Mouse (Mus musculus): Measurements from ENCODE around the gene Insl5.

The Insl5 gene

DNA sequence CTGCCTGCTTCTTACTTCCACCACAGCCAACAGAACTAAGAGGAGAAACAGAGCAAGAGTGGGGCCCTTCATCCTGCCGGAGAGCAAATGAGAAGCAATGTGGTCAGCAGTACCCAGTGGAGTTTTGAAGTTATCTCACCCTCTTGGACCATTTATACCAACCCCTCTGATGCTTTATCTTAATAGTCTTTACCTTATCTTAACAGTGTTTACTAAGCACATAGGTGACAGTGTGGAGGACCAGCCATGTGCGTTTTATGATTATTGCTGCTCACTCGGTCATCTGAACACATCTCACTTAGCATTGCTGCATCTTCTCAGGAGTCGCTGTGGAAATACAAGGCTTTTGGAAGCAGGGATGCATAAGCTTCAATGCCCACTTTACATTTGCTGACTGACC lies at the start of gene Insl5:
Gene Insl5, minus strand, starts transcription at position 222 of the 400 bp plus-strand sequence.
- DNase-seq (ENCODE audit: low read depth, low spot score): no peak

DNA sequence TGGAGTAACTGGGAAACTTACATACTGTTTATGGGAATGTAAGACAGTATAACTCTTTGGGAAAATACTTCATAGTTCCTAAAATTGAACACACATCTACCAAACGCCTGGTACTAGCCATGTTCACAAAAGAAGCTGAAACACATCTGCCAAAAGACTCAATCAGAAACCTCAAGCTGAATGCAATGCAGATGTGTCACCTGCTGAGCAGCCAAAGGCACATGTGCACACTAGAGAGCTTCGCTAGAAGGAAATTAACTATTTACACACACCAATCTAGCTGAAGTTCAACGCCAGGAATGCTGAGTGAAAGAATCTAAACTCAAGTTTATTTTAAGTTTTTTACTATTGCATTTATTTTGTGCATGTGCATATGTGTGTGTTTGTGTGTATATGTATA lies 44.0 kb upstream of the Insl5 start:
- DNase-seq (ENCODE audit: low read depth, low spot score): no peak

DNA sequence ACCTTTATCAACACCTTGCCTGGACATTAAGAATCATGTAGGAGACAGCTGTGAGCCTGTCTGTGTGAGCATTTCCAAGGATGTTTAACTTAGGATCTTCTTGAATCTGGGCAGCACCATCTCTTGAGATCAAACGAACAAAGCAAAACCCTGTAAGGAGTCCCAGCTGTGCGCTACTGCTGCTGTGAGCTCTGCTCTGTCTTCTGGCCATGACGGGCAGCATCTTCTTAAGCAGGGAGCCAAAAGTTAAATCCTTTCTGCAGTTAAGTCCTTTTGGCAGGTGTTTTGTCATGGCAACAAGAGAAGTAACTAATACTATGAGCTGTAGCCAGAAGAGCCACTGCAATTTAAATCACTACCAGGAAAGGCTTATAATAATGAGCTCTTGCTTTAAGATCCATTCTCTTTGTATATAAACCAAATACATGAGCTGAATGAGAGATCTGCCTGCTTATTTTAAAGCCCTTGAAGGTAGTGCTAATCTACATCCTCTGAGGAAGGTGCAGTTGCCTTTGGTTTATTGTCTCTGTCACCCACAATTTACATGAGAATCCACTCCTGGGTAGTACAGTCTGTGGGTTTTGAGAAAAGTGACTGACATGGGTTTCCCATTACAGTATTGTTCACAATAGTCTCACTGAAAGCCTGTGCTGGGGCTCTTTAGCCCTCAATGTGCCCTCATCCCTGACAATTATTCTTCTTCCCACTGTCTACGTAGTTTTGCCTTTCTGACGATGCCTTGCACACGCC lies 41.4 kb upstream of the Insl5 start:
- DNase-seq (ENCODE audit: low read depth, low spot score): no peak

DNA sequence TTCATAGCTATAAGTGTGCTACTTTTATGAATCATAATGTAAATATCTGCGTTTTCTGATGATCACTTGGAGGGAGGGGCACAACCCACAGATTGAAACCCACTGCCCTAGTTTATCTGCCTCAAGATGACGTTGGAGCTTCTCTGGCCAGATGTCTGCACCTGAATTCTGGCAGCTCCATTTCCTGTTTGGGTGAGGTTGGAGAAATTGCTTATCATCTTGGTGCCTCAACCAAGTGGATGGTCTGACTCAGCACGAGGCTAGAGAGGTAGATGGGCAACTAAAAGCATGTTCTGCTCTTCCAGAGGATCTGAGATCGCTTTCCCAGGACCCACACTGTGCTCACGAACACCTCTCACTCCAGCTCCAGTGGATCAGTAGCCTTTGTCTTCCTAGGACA lies 38.3 kb upstream of the Insl5 start:
- DNase-seq (ENCODE audit: low read depth, low spot score): no peak

DNA sequence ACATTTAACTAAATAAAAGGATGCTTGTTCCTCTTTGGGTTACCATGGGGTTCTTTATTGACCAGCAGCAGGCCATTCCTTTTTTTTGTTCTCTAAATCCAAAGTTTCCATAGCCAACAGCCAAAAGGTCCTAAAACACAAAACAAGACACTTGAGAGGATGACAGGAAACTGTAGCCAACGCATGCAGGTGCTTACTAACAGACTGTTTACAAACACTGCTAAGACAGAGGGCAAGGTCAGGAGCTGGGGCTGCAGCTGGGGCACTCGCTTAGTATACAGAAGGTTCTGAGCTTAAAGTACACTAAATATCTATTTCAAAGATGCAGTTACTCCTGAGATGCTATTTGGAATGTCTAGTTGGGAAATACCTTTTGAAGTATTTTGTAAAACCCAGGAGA lies 37.8 kb upstream of the Insl5 start:
- no peak for DNase-seq (ENCODE audit: low read depth, low spot score)

DNA sequence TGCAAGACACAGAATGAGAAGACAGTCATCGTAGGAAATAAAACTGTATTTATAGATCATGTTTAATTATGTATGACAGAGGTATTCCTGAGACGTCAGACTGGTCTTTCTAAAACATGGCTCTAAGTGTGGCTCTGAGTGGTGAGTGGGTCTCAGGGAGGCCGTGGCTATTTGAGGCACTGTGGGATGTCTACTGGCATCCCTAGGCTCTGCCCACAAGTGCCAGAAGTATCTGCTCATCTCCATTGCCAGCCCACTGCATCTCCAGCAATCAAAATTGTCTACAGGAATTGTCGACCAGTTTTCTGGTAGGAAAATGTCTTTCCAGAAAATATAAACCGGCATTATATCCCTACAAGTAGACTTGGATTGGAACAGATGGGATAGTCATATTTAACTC lies 30.3 kb upstream of the Insl5 start:
- DNase-seq (ENCODE audit: low read depth, low spot score): no peak

DNA sequence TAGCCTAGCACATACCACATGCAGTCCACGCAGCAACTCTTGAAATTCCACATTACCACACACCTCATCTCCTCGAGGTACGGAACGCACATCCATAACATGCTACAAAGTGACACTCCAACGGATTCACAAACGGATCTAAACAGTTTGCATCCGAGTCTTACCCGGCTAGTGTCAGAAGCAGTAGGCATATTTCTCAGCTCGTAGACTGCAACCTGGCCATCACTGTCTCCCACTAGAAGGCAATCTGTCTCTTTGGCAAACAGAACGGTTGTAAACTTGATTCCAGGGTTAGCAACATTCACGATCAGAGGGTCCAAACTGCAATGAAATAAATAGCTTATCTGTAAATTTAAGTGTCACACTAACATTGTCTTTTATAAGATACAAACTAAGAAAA lies 21.4 kb upstream of the Insl5 start:
- DNase-seq (ENCODE audit: low read depth, low spot score): no peak

DNA sequence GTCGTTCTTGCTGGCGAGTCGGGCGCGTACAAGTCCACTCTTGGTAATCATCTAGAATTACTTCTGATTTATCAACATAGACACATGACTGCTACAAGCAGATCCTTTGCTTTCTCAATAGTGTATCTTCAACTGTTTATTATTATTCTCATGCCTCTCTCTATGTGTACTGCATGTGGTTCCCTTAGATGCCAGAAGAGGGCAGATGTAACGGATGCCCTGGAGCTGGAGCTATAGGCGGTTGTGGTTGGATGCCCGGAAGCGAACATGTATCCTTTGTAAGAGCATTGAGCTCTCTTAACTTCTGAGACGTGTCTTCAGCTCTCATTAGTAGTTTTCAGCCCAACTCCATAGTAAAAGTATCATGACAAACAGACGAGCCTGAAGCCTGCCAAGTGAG lies 16.4 kb upstream of the Insl5 start:
- peak; percentile 9 for DNase-seq (ENCODE audit: low read depth, low spot score)

DNA sequence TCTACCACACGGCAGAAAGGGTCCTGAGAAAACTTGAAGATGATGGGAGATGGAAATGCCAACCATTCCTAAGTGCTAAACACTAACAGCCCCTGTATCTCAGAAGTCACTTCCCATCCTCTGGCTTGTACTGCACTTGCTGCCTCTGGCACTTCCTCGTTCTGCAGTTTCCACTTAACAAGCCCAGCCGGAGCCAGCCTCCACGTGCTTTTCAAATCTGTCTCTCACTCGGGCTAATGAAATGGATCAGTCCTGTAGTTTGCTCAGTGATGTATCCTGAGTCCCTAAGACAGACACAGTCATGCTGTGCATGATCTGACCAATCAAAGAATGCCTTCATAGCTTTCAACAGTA lies 13.2 kb upstream of the Insl5 start:
- no peak for DNase-seq (ENCODE audit: low read depth, low spot score)

DNA sequence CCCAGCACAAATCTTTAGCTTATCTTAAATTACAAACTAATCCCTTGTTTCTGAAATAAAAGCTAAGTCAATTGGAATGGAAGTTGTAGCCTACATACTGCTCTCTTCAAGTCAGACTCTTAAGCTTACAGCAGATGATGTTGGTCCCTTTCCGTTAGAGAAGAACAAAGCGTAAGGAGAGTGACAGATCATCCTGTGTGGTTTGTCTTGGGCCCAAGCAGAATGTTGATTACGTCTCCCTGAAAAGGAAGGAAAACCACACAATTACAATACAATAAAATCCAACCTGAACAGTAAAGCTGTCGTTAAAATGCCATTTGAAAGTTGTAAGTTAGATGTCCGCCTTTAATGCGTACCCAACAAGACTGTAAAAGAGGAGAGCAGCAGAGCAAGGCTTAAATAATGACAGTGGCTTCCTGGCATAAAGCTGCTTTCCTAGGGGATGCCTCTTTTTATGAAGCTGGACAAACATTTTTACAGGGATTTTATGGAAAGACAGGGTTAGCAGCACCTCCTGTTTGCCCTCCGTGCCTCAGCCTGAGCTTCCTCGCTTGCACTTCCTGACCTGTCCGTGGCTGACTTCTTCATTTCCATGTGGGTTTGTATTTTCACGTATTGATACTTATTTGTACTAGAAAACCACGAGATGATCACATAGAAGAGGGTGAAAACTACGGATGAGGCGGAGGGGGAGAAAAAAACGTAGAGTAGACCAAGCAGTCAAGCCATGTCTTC lies 12.6 kb upstream of the Insl5 start:
- DNase-seq (ENCODE audit: low read depth, low spot score): no peak

DNA sequence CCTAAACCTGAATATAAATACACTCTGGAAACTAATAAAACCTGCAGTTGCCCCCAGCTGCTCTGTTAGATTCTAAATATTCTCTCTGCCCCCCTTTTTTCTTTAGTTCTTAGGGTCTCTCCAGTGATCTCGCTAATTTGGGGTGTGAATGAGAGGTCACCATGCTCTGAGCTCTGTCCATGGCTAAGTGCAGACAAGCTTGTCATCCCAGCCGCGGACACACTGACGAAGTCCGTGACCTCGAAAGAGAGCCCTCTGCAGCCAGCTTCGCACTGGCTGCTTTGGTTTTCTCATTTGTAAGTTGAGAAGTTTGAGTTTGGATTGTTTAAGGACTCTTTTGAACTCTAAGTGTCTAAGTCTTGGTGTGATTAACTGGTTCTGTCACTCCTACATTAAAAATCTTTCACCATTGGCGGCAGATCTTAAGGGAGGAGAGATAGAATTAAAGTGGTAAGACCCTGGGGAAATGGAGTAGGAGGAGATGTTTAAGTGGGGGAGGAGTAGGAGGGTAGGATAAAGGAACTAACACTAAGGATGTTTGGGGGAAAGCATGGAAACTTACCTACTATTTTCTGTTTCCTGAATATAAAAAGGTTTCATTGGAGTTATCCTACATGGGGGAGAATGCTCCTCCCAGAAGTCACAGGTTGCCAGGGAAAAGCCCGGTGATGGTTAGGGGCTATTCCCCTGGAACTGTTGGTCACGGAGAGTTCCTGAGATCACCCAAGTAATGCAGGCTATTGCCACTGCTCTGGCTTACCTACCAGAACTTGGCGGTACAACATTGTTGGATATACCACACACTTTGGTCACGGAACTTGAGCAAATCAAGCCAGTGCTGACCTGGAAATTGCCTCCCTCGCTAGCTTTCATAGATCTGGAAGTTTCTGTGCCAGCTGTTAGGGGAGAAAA lies 1.8 kb upstream of the Insl5 start:
- no peak for DNase-seq (ENCODE audit: low read depth, low spot score)

DNA sequence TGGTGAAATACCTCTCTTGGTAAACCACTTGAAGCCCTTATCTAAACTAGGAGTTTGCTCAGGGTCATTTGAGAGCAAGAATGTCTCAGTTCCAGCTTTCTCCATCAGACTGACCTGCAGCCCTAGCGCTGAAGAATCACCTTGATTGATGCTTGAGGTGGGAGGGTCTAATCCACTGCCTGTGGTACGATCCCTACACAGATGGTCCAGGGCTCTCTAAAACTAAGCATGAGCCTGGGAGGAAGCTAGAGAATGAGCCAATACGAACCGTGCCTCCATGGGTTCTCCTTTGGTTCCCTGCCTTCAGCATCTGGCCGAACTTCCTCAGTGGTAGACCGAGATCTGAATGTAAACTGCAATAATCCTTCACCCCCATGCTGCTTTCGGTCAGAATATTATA lies 1.1 kb upstream of the Insl5 start:
- no peak for DNase-seq (ENCODE audit: low read depth, low spot score)

DNA sequence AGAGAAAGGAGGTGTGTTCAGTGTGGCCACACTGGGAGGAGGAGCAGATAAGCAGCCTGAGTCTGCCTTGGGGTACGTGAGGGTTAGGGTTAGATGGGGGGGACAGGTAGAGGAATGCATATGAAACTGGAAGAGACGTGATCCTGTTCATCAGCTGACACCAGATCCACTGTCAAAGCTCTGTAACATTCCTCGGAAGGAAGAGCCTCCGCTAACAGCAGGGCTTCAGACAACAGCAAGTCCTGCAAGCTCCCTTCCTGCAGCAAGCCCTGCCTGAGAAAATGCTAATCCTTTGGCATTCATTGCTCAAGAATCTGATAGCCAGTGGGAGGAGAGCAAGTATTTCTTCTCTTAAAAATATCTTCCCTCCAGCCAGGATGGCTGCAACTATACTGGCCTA lies 13.2 kb downstream of the Insl5 start:
- no peak for DNase-seq (ENCODE audit: low read depth, low spot score)

DNA sequence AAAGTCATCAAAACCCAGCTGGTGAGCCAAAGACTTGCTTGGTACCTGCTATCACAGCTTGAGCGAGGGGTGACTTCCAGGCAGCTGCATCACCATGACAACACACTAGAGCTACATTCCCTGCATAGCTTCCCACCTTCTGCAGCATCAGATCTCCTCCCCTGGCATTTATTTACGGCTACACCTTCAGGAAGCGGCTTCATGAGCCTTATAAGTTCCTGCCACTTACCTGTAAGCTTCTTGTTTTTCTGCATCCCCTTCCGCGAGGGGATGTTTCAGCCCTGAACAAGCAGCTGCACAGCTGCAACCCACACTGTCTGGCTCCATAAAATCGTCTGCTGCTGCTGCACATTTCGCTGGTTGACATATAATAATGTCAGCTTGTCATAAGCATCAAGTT lies 14.8 kb downstream of the Insl5 start:
- no peak for DNase-seq (ENCODE audit: low read depth, low spot score)

DNA sequence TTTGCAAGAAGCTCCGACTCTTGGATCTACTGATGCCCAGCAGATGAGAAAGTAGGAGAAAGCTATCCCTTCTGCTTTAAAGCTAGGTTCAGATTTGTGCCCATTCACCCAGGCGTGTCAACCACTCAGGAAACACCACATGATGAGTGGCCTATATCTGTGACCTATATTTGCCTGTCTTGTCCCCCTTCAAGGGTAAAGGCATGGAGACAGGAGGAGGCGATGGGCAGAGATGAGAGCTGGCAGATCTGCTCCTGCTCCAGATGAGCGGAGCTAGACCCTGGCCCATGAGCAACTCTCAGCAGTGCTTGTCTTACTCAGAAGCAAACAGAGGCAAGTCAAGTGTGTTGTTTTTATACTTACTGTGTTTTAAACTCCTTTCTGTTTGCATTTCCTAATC lies 15.9 kb downstream of the Insl5 start:
- DNase-seq (ENCODE audit: low read depth, low spot score): no peak

DNA sequence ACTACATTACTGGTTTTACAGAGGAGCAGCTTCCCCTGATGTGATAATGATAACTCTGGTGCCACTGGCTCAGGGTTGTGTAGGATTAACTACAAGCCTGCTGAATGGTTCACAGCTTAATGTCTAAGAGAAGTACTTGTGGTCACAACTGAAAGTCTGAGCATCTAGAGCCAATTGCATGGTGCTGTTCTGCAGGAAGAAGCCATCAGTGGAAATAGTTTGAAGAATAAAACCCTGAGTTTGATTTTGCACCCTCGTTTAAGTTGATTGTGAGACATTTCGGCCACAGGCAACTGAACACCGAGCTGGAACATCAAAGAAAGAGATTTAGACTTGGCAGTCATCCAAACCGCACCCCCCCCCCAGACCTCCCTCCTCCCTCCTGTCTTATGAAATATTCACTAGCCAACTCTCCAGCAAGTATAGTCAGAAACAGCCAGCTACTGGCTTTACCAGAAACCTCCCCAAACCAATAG lies 19.7 kb downstream of the Insl5 start:
- peak; percentile 13 for DNase-seq (ENCODE audit: low read depth, low spot score)

DNA sequence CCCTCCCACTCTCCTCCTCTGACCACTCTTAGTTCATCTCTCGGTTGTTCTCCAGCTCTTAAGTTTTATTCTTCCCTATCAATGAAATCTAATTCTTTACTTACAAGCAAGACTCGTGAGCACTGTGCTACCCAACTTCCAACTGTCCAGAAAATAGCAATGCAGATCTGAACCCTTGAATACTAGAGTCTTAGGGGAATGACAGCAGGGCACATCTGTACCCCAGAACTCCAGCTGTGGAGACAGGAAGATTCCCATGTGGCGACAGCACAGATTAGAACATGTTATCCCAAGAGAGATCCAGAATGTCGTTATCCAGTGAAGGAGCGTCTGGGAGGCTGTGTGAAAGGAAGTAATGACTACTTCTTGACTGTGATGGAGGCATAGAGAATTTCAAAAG lies 20.4 kb downstream of the Insl5 start:
- no peak for DNase-seq (ENCODE audit: low read depth, low spot score)

DNA sequence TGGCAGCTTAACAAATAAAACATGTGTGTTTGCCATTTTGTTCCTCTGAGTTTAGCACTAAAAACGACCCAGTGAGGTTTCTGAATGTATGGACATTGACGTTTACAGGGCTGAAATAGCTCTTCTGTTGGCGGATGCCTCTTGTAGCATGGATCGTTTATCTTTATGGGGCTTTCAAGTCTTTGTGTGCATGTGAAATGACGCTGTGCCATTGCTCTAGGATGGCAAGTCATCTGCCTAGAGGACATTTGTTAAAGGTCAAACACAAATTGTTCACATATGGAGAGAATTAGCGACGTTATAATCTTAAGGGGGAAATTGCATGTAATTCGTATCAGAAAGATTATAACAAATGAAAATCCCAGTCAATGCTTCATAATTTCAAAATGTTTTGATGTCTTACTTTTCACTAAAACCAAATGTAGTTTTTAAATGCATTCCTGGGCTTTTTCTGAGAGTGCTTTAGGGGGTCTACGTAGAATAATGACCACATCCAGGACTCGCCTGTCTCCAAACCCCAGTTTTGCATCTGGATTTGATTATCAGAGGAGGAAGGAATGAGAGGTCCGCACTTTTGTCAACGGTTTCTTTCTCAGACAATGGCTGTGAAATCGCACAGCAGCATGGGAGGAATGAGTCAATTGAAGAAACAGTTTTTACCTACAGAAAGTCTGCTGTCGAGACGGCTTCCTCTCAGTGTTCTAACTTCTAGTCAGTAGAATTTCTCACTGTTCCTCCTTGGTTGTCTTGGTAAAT lies 21.3 kb downstream of the Insl5 start:
- no peak for DNase-seq (ENCODE audit: low read depth, low spot score)

DNA sequence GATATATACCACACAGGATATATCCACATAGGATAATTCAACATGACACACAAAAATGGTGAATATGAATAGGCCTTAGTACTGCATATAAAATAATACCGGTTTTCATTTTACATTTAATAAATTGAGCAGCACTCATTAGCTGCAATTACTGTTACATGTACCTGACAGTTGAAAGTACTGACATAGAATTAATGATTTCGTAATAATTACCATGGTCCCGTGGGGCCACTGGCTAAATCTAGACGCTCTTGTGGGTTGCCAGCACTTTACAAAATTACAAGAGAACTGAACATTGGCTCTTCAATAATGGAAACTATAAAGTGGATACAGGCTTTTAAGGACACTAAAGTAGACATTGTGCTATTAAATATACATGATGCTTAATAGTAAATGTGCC lies 22.0 kb downstream of the Insl5 start:
- DNase-seq (ENCODE audit: low read depth, low spot score): no peak

DNA sequence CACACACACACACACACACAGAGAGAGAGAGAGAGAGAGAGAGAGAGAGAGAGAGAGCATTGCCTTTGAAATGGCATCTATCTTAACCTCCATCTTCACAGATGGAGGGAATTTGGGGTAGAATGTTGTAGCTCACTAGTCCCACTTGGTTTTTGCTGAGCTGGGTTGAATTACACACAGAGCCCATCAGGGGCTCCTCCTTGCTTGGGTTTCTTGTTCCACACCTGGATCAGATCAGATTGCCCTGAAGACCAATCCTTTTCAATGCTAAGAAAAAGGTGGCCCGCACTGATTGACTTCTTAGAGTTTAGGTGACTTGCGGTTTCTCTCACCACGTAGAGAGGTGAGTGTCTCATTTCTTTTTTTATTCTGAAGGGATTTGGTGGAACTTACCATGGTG lies 35.0 kb downstream of the Insl5 start:
- no peak for DNase-seq (ENCODE audit: low read depth, low spot score)

DNA sequence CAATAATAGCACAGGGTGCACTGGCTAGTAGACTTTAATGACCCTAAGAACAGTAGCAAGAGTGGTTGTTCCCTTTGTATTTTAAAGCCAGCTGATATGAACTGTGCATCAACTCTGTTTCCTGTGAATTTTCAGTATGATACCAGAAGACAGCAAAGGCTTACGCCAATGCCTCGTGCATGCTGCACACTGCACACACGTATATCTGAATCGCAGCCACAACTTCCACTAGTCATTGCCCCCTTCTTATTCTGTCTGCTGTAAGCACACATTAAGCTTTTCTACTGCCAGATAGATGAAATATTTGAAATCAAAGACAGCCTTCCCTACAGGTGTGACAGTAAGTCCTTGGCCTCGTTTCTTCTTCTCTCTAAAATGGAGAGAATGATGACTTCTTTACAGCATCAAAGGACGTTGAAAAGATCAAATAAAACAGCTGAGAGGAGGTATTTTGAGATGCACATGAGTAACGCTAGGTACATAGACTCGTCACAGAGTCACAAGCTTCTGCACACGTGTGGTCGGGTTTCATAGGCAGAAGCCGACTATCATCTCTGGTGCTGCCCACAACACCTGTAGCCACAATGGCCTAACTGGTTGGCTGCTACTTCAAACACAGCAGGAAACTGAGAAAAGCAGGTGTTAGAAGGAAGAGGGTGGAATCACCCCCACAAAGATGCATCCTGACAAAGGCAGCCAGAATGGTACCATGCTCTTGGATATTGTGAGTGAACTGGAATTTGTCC lies 35.9 kb downstream of the Insl5 start:
- no peak for DNase-seq (ENCODE audit: low read depth, low spot score)

All from 3T3-L1 (cell line).